In the genomic region with DNA sequence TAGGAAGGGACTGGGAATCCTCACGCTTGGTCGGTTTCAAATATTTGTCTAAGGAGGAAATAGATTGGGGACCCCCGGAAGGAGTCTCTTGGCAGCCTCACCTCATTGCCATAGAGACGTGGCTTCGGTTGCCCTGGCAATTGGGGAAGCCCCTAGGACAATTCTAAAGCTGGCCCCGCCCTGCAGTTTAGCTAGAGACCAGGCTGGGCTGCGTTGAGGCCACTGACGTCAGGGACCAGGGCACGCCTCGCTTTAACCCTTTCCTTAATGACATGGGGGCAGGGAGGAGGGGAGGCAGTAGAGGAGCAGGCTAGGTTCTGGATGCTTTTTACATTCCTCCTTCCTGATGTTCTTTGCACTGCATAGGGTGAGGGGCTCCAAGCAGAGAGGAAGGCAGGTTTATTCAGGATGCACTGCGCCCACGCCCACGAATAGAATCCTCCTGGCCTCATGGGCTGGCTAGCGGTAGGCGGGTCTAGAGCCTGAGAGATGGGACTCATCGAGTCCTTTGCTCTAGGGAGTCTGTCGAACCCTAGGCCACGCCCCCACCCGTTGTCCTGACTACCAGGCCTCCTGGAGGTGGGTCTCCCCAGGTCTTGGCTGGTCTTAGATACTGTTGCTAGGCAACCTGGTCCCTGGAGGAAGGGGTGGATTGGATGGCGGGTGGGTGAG, we compare ENCODE assay signal across 8 mouse cellular contexts. TPM values are rescaled to one million over a fixed set of nuclear protein-coding genes. Genes with fewer than 3 reads are reported as not detected.
A peak's percentile ranks its signal among the peaks of the same experiment; 100 is the strongest.
DNase-seq lines count a peak whose midpoint lies in the region; ATAC-seq lines count a peak whose summit lies in the region.

No protein-coding gene starts in this region.

- peak; percentile 97 for DNase-seq in Muller cell, postnatal 12 days (ENCODE audit: inconsistent ontology term)
- DNase-seq in cerebellum, adult 18-20 months: peak; percentile 66 to 78
- peak; percentile 91 for DNase-seq in forelimb bud, embryonic 11.5 days (ENCODE audit: low read depth, low spot score)
- peak; percentile 71 for DNase-seq in heart, postnatal 36 days
- DNase-seq in left cerebral cortex, adult 11 months (ENCODE audit: low spot score): peak; percentile 75
- peak; percentile 81 to 86 for DNase-seq in lung, postnatal 4 days
- DNase-seq in right cerebral cortex, adult 2 months (ENCODE audit: low spot score in 2 of 2): peak; percentile 87 to 89

- intact Hi-C loops in heart, postnatal 36 days (cut with DNase I): no loop called here

- no peak for ATAC-seq in erythroblast, adult 5-6 weeks (replicated peaks; ENCODE audit: low FRiP score, poor library complexity, severe bottlenecking)

RNA-seq across cellular contexts. Expression of a gene that starts 12.5 kb away (rescaled TPM):
- total RNA-seq in heart, postnatal 36 days (2021): 1 to 10 TPM; 6.3 to 7.4 TPM
- total RNA-seq in erythroblast, adult 5-6 weeks (2015; ENCODE audit: low replicate concordance): 7.7 TPM in 1 of 2 replicates, not detected in the other
- 0.17 and 0.84 TPM in 2 replicates for total RNA-seq in erythroblast, adult 5-6 weeks (2017; ENCODE audit: low replicate concordance)

RNA-seq across cellular contexts. Expression of a gene that starts 14.1 kb away (rescaled TPM):
- total RNA-seq in heart, postnatal 36 days (2021): 1,000 to 10,000 TPM; 1,292 to 1,425 TPM
- 23.6 and 48.4 TPM in 2 replicates for total RNA-seq in erythroblast, adult 5-6 weeks (2015; ENCODE audit: low replicate concordance)
- 18.6 and 20.4 TPM in 2 replicates for total RNA-seq in erythroblast, adult 5-6 weeks (2017; ENCODE audit: low replicate concordance)

RNA-seq across cellular contexts. Expression of a gene that starts 24.6 kb away (rescaled TPM):
- total RNA-seq in heart, postnatal 36 days (2021): not detected
- total RNA-seq in erythroblast, adult 5-6 weeks (2015; ENCODE audit: low replicate concordance): not detected in 2 replicates
- not detected in 2 replicates for total RNA-seq in erythroblast, adult 5-6 weeks (2017; ENCODE audit: low replicate concordance)

RNA-seq across cellular contexts. Expression of a gene that starts 28.9 kb away (rescaled TPM):
- 1 to 10 TPM; 5.0 to 6.1 TPM for total RNA-seq in heart, postnatal 36 days (2021)
- total RNA-seq in erythroblast, adult 5-6 weeks (2015; ENCODE audit: low replicate concordance): 1.3 and 4.2 TPM in 2 replicates
- total RNA-seq in erythroblast, adult 5-6 weeks (2017; ENCODE audit: low replicate concordance): 2.1 and 7.4 TPM in 2 replicates

RNA-seq across cellular contexts. Expression of a gene that starts 33.7 kb away (rescaled TPM):
- total RNA-seq in heart, postnatal 36 days (2021): 10 to 100 TPM; 23.1 to 23.4 TPM
- total RNA-seq in erythroblast, adult 5-6 weeks (2015; ENCODE audit: low replicate concordance): 8.5 and 11.3 TPM in 2 replicates
- total RNA-seq in erythroblast, adult 5-6 weeks (2017; ENCODE audit: low replicate concordance): 7.4 and 11.0 TPM in 2 replicates

Comparison
In these comparisons a context has a peak if more than half of its experiments do, and no peak if none do; other contexts are left out.
1. RNA of a gene that starts 14.1 kb away (total RNA-seq): 1,292 to 1,425 TPM in heart, postnatal 36 days; 18.6 to 48.4 TPM in erythroblast, adult 5-6 weeks; every median in the first group is over 10 times any median in the second.
2. Peak in every context shown above with its lines, with median percentiles within 50 percentile points of each other: DNase-seq.